Comparison of ENCODE assay signal across 12 mouse cellular contexts in genomic region chr17:66352219-66352618, GRCm38 (mm10).
DNase-seq lines count a peak whose midpoint lies in the region; ATAC-seq and TF ChIP-seq lines count a peak whose summit lies in the region.
"Had no signal": no experiment of that assay in that cellular context is flagged by ENCODE, and none has a peak within 500 bp of the region (broad histone marks: within the 10 kb centered on the region; RNA-seq: fewer than 3 reads in every experiment).

No protein-coding gene starts in this region.

- H3K9ac ChIP-seq in heart, postnatal 0 days (replicated peaks; ENCODE audit: low read depth, low read length) = no peak overlapping the region
- no peak overlapping the region for H3K9ac ChIP-seq in midbrain, embryonic 13.5 days (replicated peaks)
- H3K9ac ChIP-seq in midbrain, postnatal 0 days (replicated peaks; ENCODE audit: low read length, poor library complexity, severe bottlenecking) = no peak overlapping the region
- H3K9ac ChIP-seq: liver, embryonic 14.5 days had no signal

- H3K4me1 ChIP-seq in heart, postnatal 0 days (ENCODE audit: control insufficient read depth, insufficient read depth) = 0 out of 2 replicates have a peak, but pooled peaks cover 8% of the 10 kb centered on the region
- H3K4me1 ChIP-seq in midbrain, embryonic 13.5 days (replicated peaks) = peaks cover 11% of the 10 kb centered on the region; the same call in 1 of the 2 replicates
- no peaks in the 10 kb centered on the region for H3K4me1 ChIP-seq in midbrain, postnatal 0 days (ENCODE audit: insufficient read depth, low read length)

- H3K4me3 ChIP-seq in heart, postnatal 0 days (ENCODE audit: low read depth, low read length) = no peak overlapping the region
- no peak overlapping the region for H3K4me3 ChIP-seq in midbrain, embryonic 13.5 days (replicated peaks)
- H3K4me3 ChIP-seq in midbrain, postnatal 0 days (ENCODE audit: low read depth, low read length) = no peak overlapping the region
- H3K4me3 ChIP-seq: erythroblast, embryonic 14.5 days had no signal

- TF ChIP-seq CTCF in heart, postnatal 0 days (IDR thresholded peaks at IDR 0.05; ENCODE audit: low read depth) = no peak
- TF ChIP-seq CTCF in midbrain, postnatal 0 days (IDR thresholded peaks at IDR 0.05) = no peak

- no peak overlapping the region for H3K27ac ChIP-seq in heart, postnatal 0 days (ENCODE audit: low read depth)
- H3K27ac ChIP-seq in midbrain, embryonic 13.5 days = no peak overlapping the region
- no peak overlapping the region for H3K27ac ChIP-seq in midbrain, postnatal 0 days (ENCODE audit: low read depth, low read length)
- H3K27ac ChIP-seq: liver, embryonic 14.5 days had no signal

- no peaks in the 10 kb centered on the region for H3K36me3 ChIP-seq in heart, postnatal 0 days (replicated peaks; ENCODE audit: control insufficient read depth, insufficient read depth, low read length)
- peaks cover 79% of the 10 kb centered on the region for H3K36me3 ChIP-seq in midbrain, embryonic 13.5 days
- no peaks in the 10 kb centered on the region; the same call in 1 of the 2 replicates for H3K36me3 ChIP-seq in midbrain, postnatal 0 days (ENCODE audit: insufficient read depth, low read length)

- WGBS in heart, postnatal 0 days = 50% methylated on average over 6 of the region's 6 CpGs
- WGBS in midbrain, embryonic 13.5 days = 95% methylated on average over 6 of the region's 6 CpGs
- WGBS in midbrain, postnatal 0 days = 86% methylated on average over 6 of the region's 6 CpGs

- peak; percentile 47; the same call in 1 of the 2 replicates for ATAC-seq in heart, postnatal 0 days (ENCODE audit: insufficient read depth, low read depth)
- ATAC-seq in midbrain, embryonic 13.5 days = no peak
- no peak for ATAC-seq in midbrain, postnatal 0 days (ENCODE audit: low FRiP score)

- H3K9me3 ChIP-seq in heart, postnatal 0 days (replicated peaks; ENCODE audit: control insufficient read depth, low read length) = no peaks in the 10 kb centered on the region
- no peaks in the 10 kb centered on the region for H3K9me3 ChIP-seq in midbrain, embryonic 13.5 days
- H3K9me3 ChIP-seq in midbrain, postnatal 0 days (ENCODE audit: low read length) = no peaks in the 10 kb centered on the region

- DNase-seq in adrenal gland, adult 2 months = peak; percentile 19
- DNase-seq in adrenal gland, postnatal 25 days = no peak
- DNase-seq in layer of hippocampus, adult 18-20 months (ENCODE audit: low spot score in 2 of 2) = peak; percentile 54 to 74
- DNase-seq in layer of hippocampus, postnatal 25 days (ENCODE audit: extremely low spot score in 1 of 2, low spot score in 1 of 2) = no peak
- DNase-seq in heart, postnatal 0 days (ENCODE audit: low spot score) = peak; percentile 62
- peak; percentile 88 for DNase-seq in lung, postnatal 25 days (ENCODE audit: low spot score)
- DNase-seq in midbrain, postnatal 0 days (ENCODE audit: low spot score) = no peak
- DNase-seq: cerebellum, adult 11 months; thymus, postnatal 36 days had no signal

- H3K27me3 ChIP-seq in heart, postnatal 0 days (ENCODE audit: control insufficient read depth, insufficient read depth, low read length) = no peaks in the 10 kb centered on the region
- H3K27me3 ChIP-seq in midbrain, embryonic 13.5 days = no peaks in the 10 kb centered on the region
- no peaks in the 10 kb centered on the region for H3K27me3 ChIP-seq in midbrain, postnatal 0 days (ENCODE audit: insufficient read depth, low read length)

- TF ChIP-seq EP300 in heart, postnatal 0 days (IDR thresholded peaks at IDR 0.05; ENCODE audit: low read depth) = no peak

- no peak overlapping the region for H3K4me2 ChIP-seq in heart, postnatal 0 days (ENCODE audit: low read depth, low read length)
- H3K4me2 ChIP-seq in midbrain, embryonic 13.5 days (replicated peaks) = no peak overlapping the region
- no peak overlapping the region for H3K4me2 ChIP-seq in midbrain, postnatal 0 days (ENCODE audit: low read depth, low read length, poor library complexity, severe bottlenecking)

Comparison
In these comparisons a context has a peak if more than half of its experiments do, and no peak if none do; other contexts are left out.
1. DNase-seq: peak in adrenal gland, adult 2 months (single experiment), layer of hippocampus, adult 18-20 months (2 of 2), heart, postnatal 0 days (single experiment) and lung, postnatal 25 days (single experiment); none in adrenal gland, postnatal 25 days (single experiment), layer of hippocampus, postnatal 25 days (0 of 2) and midbrain, postnatal 0 days (single experiment).